Mouse (Mus musculus) urinary bladder, postnatal 14 days (tissue): Measurements from ENCODE around the gene Cfap299.
"Not testable (repeated sequence)": the region's sequence is repeated elsewhere in the genome, so short reads cannot be mapped to it uniquely, and the experiment has no call there.

ENCODE experiments used
- DNase-seq: peaks from one replicate; pipeline ENCODE4 v3.0.0; 2021; ENCODE audit warnings: low spot score

Cfap299 gene

DNA sequence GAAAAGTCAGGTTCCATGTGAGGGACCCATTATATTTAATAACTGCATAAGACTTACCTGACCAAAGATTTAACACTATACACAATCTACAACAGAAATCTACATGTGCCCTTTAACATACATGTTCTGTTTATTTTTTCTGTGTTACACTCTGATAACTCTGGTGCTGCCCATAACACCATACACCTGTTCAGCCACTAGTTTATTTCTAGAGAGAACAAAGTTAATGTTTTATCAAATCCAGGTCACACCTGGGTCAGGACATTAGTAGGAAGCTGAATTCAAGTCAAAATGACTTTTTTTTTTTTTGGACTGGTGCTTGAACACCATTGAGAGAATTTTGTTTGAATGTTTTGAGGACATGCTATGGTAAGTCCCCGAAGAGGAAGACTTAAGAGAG, 194.7 kb downstream of the Cfap299 start:
- DNase-seq: no peak

DNA sequence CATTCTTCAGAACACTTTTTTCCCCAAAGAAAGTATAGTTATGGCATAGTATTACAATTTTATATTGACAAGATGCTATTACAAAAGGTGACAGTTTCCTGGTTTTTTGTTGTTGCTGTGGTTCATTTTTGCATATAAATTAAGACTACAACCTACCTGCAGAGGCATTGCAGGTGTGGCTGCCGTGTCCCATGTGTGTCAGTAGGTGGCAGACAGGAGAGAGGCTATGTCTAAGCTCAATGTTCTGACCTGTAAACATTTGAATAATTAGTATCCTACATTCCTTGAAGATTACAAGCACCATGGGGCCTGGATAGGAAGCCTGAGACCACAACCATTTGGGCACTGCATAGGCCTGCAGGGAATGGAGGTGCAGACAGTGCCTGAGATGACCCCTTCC, 212.2 kb downstream of the Cfap299 start:
- DNase-seq: no peak

GRCm38 (mm10) chr5:98550285-98550684, 221.2 kb downstream of the Cfap299 start:
- DNase-seq: no peak

DNA sequence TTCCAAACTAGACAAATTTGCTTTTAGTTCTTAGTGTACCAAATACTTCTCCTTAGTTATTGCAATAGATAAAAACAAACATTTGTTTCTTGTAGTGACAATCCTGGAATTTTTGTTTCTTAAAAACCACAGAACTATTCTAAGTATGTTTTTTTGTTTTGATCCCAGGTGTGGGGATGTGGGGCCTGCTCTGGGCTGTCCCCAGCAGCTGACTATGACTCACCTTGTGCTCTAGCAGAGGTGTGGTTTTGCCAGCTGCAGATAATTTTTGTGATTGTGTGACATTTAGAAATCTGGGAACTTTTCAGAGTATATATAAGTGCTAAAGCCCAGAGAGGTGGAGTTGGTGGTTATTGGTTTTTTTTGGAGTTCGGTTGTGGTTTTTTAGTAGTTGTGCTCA, 221.8 kb downstream of the Cfap299 start:
- DNase-seq: no peak

DNA sequence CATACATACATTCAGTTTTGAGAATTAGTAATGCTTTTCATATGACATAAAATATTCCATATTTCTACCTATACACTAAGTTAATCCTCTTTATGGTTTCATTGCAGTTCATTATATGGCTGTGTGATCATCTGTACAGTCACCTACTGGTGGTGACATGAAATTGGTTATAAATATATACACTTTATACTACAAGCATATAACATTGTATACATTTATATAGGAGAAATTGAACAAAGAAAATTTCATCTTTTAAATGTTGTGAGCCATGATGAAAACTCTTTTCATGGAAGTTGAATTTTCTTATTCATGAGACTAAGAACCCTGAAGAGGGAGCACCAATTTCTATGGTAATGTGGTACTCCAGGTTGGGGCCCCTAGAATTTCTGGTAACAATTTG, 223.3 kb downstream of the Cfap299 start, which contains the start of gene Gm11111:
Gm11111 (plus strand) TSS at position 301 of the 400 bp plus-strand sequence.
- DNase-seq: no peak

- no peak for DNase-seq
Observed at GRCm38 (mm10) chr5:98552811-98553601, 223.9 kb downstream of the Cfap299 start.

- DNase-seq: no peak
Observed at GRCm38 (mm10) chr5:98561301-98561700, 232.2 kb downstream of the Cfap299 start.

DNA sequence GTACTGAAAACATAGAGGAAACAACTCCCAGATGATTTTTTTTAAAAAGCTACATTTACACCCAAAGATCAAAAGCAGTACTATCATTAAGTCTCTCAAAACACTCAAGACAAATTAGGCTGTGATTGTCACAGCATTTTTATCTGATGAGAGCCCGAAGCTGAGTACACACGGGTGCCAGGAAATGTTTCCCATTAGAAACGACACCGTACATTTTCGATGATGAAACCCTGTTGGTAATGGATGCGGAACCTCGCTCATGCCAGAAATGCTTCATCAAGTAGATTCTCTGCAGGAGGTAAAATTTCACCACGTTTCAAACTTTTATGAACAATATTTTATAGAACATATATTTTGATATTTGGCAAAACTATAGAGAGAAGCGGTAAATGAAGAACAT, 233.7 kb downstream of the Cfap299 start:
- DNase-seq: no peak

DNA sequence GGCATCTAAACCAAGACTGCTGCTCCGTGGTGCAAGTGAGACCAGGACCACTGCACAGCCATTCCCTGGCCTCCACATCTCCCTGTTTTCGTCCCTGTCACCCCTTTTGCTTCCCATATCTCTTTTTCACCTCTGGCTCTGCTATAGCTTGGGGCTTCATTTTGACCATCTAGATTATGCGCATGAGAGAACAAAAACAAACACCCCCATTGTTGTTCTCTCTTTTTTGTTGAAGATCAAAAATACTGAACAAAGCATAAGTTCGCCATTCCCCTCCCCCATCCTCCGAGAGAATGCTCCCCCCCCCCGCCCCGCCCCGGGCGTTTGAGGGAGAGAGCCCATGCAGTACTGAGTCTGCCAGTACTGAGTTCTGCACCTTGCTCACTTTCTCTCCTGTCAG, 234.7 kb downstream of the Cfap299 start:
- DNase-seq: no peak

- no peak for DNase-seq
Observed at GRCm38 (mm10) chr5:98566461-98567193, 237.5 kb downstream of the Cfap299 start.

GRCm38 (mm10) chr5:98568481-98568880, 239.4 kb downstream of the Cfap299 start:
- DNase-seq: no peak

DNA sequence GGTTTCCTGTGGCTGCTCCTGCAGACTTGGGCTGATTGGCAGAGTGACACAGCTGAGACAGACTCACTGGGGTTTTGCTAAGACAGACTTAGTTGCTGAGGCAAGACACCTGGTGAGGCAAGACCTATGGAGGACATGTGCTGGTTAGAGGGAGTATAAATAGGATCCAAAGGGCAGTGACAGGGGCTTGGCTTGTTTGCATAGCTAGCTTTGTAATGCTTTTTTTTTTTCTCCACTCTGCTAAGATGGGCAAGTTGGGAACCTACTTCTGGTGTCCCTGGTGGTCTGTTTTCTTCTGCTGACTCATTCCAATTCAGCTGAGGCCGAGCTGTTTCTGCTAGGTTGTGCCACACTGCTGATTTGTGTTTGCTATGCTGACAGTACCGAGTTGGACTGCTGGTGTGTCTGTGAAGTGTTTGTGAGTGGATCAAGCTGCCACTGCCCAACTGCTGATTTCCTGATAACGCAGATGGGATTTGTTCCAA, 240.0 kb downstream of the Cfap299 start:
- DNase-seq: no peak

DNA sequence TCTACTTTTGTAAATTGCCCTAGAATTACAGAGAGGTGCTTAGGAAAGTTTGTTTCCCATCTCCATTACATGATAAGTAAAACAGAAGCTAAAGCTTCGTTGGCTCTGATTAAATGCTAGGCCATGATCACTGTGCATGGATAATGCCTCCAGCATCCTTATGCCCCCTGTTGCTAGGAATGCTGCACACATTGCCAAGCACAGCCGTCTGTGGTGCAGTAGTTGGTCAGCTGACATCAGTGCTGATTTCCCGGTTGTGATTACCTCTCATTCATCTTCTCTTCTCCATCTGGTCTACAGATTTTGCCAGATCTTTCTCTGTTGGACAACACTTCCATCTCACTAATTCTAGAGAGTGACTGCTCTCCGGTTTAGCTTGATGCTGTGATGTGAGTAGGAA, 243.3 kb downstream of the Cfap299 start:
- DNase-seq: no peak

DNA sequence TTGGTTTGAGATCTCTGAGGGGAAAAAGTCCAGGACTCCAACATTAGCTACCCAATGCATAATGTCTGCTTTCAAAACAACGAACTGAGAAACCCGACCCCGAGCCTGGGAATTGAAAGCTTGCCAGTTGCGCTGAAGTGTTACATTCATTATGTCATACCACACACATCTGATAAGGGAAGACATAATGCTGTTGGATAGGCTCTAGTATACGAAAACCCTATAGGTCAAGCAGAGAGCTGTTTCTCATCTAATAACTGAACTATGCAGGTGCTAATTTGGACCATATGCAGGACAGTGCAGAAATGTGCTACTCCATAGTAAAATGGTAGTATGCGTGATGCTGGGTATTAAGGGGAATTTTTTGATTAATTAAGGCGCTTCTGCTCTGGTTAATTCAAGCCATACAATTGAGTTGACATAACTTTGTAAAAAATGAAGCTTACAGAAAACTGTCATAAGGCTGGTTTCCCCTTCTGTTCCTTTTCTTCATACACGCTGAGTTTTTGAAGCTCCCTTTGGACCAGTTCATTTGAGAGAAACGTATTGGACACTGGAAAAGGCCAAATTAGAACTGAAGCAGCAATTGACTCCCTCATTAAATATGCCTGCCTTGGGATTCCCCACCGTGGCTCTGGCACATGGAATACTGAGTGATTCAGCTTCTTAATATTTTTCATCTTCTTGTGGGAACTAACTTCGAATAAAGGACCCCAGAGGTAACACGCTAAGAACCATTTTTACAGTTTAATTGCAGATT, 245.8 kb downstream of the Cfap299 start:
- DNase-seq: no peak

DNA sequence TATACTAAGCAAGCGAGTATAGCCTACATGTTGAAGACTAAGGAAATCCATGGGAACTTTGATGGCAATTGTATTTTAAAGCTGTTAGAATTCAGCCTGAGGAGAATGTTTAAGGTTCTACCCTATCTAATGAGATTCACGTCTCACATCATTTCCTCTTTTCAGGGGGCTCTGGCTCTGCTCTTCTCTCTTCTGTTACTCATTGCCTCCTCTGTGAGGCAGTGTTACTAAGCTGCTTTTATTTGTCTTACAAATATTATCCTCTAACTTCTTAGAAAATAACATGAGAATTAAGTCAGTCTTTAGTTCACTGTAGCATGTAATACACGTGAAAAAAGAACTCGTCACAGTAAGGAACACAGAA, 246.3 kb downstream of the Cfap299 start:
- no peak for DNase-seq

GRCm38 (mm10) chr5:98576538-98576937, 247.4 kb downstream of the Cfap299 start:
- DNase-seq: not testable (repeated sequence)

GRCm38 (mm10) chr5:98578398-98578797, 249.3 kb downstream of the Cfap299 start:
- no peak for DNase-seq

GRCm38 (mm10) chr5:98580811-98581210, 251.7 kb downstream of the Cfap299 start:
- no peak for DNase-seq

DNA sequence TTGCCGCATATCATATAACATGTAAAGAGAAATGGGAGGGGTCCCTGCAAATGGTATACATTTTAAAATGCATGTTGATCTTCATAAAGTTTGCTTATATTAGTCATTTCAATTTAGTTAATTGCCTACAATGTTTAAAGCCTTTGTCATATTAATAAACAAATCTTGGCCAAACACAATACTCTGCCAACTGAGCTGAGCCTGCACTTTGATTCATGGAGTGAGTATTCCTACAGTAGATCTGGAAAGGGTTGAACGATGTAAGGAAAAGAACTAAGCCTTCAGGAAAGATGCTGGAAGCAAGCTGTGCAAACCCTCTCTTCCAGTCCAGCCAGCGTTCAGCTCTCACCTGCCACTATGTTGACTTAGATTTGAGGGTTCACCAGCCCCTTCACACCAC, 252.9 kb downstream of the Cfap299 start:
- no peak for DNase-seq

- no peak for DNase-seq
Observed at GRCm38 (mm10) chr5:98585915-98586314, 256.8 kb downstream of the Cfap299 start.

GRCm38 (mm10) chr5:98613511-98613910, 284.4 kb downstream of the Cfap299 start:
- DNase-seq: no peak

DNA sequence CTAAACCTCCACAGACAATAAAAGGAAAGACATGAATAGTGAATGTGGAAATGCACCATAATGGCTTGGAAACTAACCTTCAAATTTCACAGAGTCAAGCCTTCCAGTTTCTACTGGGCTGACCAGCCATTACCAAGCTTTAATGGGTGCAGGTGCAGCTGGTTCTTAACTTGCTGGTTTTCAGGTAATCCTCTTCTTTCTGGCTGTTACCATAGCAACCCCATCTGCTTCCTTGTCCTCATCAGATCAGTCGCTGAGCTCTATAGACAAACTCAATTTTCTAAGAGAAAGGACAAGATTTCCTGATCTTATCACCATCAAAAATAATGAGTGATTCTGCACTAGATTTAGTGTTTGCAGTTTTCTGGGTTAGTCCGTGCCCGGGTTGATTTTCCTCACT, 287.8 kb downstream of the Cfap299 start:
- no peak for DNase-seq

GRCm38 (mm10) chr5:98617416-98617815, 288.3 kb downstream of the Cfap299 start:
- DNase-seq: no peak
